In the genomic region with DNA sequence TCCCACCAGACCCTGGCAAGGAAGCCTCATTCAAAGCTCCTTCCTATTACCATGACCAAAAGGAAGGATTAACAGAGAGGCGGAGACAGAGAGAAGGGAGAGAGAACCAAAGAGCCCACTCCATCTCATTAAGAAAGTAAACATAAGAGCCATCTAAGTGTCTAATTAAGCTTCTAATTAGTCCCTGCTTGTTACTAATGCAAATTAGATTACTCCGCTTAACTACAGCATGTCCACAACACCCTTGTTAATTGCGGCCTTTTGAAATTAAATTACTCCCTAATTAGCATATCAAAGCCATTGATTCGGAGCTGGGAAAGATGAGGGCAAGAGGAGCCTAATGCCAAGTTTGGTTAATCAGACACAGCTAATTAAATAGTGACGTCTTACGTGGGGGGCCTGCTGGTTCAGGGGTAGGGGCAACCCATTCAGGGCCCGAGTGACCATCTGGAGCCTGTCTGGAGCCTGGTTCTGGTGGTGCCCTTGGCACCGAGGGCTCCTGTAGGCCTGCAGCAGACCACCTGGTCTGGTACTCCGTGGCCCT, we compare ENCODE assay signal across 13 mouse cellular contexts. TPM values are rescaled to one million over a fixed set of nuclear protein-coding genes. Genes with fewer than 3 reads are reported as not detected.
DNase-seq lines count a peak whose midpoint lies in the region; ATAC-seq and TF ChIP-seq lines count a peak whose summit lies in the region.
"Had no signal": no experiment of that assay in that cellular context is flagged by ENCODE, and none has a peak within 500 bp of the region (broad histone marks: within the 10 kb centered on the region; RNA-seq: fewer than 3 reads in every experiment).

No protein-coding gene starts in this region.

- H3K9me3 ChIP-seq in E14TG2a.4 (ENCODE audit: low read length) = no peaks in the 10 kb centered on the region
- H3K9me3 ChIP-seq in hindbrain, embryonic 13.5 days = no peaks in the 10 kb centered on the region
- no peaks in the 10 kb centered on the region for H3K9me3 ChIP-seq in midbrain, embryonic 14.5 days (ENCODE audit: control insufficient read depth, low read length)
- H3K9me3 ChIP-seq: heart, embryonic 15.5 days; megakaryocyte, embryonic 14.5 days had no signal

- peaks cover 63% of the 10 kb centered on the region for H3K36me3 ChIP-seq in E14TG2a.4 (ENCODE audit: insufficient read depth, low read length)
- no peaks in the 10 kb centered on the region for H3K36me3 ChIP-seq in hindbrain, embryonic 13.5 days
- H3K36me3 ChIP-seq in midbrain, embryonic 14.5 days (ENCODE audit: control insufficient read depth, insufficient read depth, low read length) = no peaks in the 10 kb centered on the region
- H3K36me3 ChIP-seq: heart, embryonic 15.5 days had no signal

- H3K9ac ChIP-seq in hindbrain, embryonic 13.5 days = no peak overlapping the region
- H3K9ac ChIP-seq in midbrain, embryonic 14.5 days (replicated peaks; ENCODE audit: low read length) = no peak overlapping the region
- H3K9ac ChIP-seq: heart, embryonic 15.5 days; lung, embryonic 14.5 days had no signal

- H3K4me2 ChIP-seq in hindbrain, embryonic 13.5 days = peak overlapping the region; percentile 16; the same call in 1 of the 2 replicates
- H3K4me2 ChIP-seq in midbrain, embryonic 14.5 days (ENCODE audit: low read length) = no peak overlapping the region
- H3K4me2 ChIP-seq: heart, embryonic 15.5 days; lung, embryonic 14.5 days had no signal

- TF ChIP-seq CTCF in E14TG2a.4 (conservative IDR thresholded peaks at IDR 0.05; ENCODE audit: low read length) = no peak

- H3K27me3 ChIP-seq in E14TG2a.4 (ENCODE audit: insufficient read depth, low read length) = peaks cover 76% of the 10 kb centered on the region
- peaks cover 91% of the 10 kb centered on the region for H3K27me3 ChIP-seq in hindbrain, embryonic 13.5 days
- H3K27me3 ChIP-seq in midbrain, embryonic 14.5 days (ENCODE audit: control insufficient read depth, insufficient read depth, low read length) = no peaks in the 10 kb centered on the region
- H3K27me3 ChIP-seq: heart, embryonic 15.5 days had no signal

- peak; percentile 59 for ATAC-seq in hindbrain, embryonic 13.5 days (ENCODE audit: low FRiP score)
- peak; percentile 53 for ATAC-seq in midbrain, embryonic 14.5 days (ENCODE audit: low FRiP score, low TSS enrichment)

- peaks cover 89% of the 10 kb centered on the region for H3K4me1 ChIP-seq in E14TG2a.4 (replicated peaks; ENCODE audit: low read depth, low read length)
- H3K4me1 ChIP-seq in hindbrain, embryonic 13.5 days (replicated peaks) = peaks cover 51% of the 10 kb centered on the region
- H3K4me1 ChIP-seq in midbrain, embryonic 14.5 days (ENCODE audit: control insufficient read depth, insufficient read depth, low read length) = peaks cover 24% of the 10 kb centered on the region

- no peak overlapping the region for H3K27ac ChIP-seq in hindbrain, embryonic 13.5 days
- H3K27ac ChIP-seq in midbrain, embryonic 14.5 days (replicated peaks; ENCODE audit: low read depth, low read length) = no peak overlapping the region
- H3K27ac ChIP-seq: heart, embryonic 15.5 days had no signal

- peak overlapping the region; percentile 17; the same call in 1 of the 2 replicates for H3K4me3 ChIP-seq in E14TG2a.4 (replicated peaks; ENCODE audit: low read length)
- no peak overlapping the region for H3K4me3 ChIP-seq in hindbrain, embryonic 13.5 days
- H3K4me3 ChIP-seq in midbrain, embryonic 14.5 days (replicated peaks; ENCODE audit: low read depth, low read length) = no peak overlapping the region
- H3K4me3 ChIP-seq: heart, embryonic 15.5 days; megakaryocyte, embryonic 14.5 days had no signal

- DNase-seq in brain, embryonic 18.5 days (ENCODE audit: low read depth, low spot score) = peak; percentile 62
- peak; percentile 66 for DNase-seq in midbrain, embryonic 14.5 days
- no peak for DNase-seq in right cerebral cortex, postnatal 10 days (ENCODE audit: low spot score in 2 of 2)
- DNase-seq in adrenal gland, adult 2 months = no peak
- no peak for DNase-seq in heart, adult 11 months
- DNase-seq: cerebellum, adult 11-12 months; kidney, postnatal 36 days; lung, embryonic 14.5 days; thymus, adult 2 months had no signal

- WGBS in hindbrain, embryonic 13.5 days = 11% methylated on average over 9 of the region's 9 CpGs
- 7% methylated on average over 9 of the region's 9 CpGs for WGBS in midbrain, embryonic 14.5 days

RNA-seq across cellular contexts. Expression of a gene that starts 9.7 kb away (rescaled TPM):
- polyA plus RNA-seq in hindbrain, embryonic 13.5 days (2015; fragmentation: Nextera tagmentation; extraction: Ambion mirVana) = 19.6 and 19.9 TPM in 2 replicates
- polyA plus RNA-seq in midbrain, embryonic 14.5 days (2014; fragmentation: Nextera tagmentation; extraction: Ambion mirVana) = 40.6 and 40.9 TPM in 2 replicates
- total RNA-seq in adrenal gland, adult 2 months (2021) = 10 to 100 TPM; 21.8 to 25.3 TPM
- 61.2 and 76.5 TPM in 2 replicates for polyA plus RNA-seq in adrenal gland, adult 2 months (2012; rRNA removed)

Comparison
In these comparisons a context has a peak if more than half of its experiments do, and no peak if none do; other contexts are left out.
1. DNase-seq: peak in brain, embryonic 18.5 days (single experiment) and midbrain, embryonic 14.5 days (single experiment); none in right cerebral cortex, postnatal 10 days (0 of 2), adrenal gland, adult 2 months (single experiment) and heart, adult 11 months (single experiment).